Mouse (Mus musculus): ENCODE data around the gene Gm10696. TPM values are rescaled to one million over a fixed set of nuclear protein-coding genes. Genes with fewer than 3 reads are reported as not detected.
"Not testable (repeated sequence)": the region's sequence is repeated elsewhere in the genome, so short reads cannot be mapped to it uniquely, and the experiment has no call there.

Gm10696 gene
- polyA plus RNA-seq (2015; fragmentation: Nextera tagmentation; extraction: Ambion mirVana) = not detected in 2 replicates

- not testable (repeated sequence) for H3K4me2 ChIP-seq; H3K36me3 ChIP-seq; H3K9me3 ChIP-seq; H3K27ac ChIP-seq; ATAC-seq (ENCODE audit: low FRiP score); H3K9ac ChIP-seq; H3K4me1 ChIP-seq (replicated peaks); H3K27me3 ChIP-seq; H3K4me3 ChIP-seq
- 96% methylated on average over 1 of the region's 1 CpGs for WGBS
Measured at GRCm38 (mm10) chr3:94178093-94178492, at the start of gene Gm10696. TSS of gene Gm10696 (minus strand) at chr3:94178193.

GRCm38 (mm10) chr3:94196414-94196813 lies 18.4 kb upstream of the Gm10696 start, which contains the start of gene Gm5286:
TSS of gene Gm5286 (plus strand) at chr3:94196714.
- WGBS = 96% methylated on average over 3 of the region's 4 CpGs
- not testable (repeated sequence) for H3K4me1 ChIP-seq (replicated peaks); H3K4me3 ChIP-seq; H3K9ac ChIP-seq; H3K27me3 ChIP-seq; H3K36me3 ChIP-seq; H3K4me2 ChIP-seq; H3K9me3 ChIP-seq; ATAC-seq (ENCODE audit: low FRiP score); H3K27ac ChIP-seq

GRCm38 (mm10) chr3:94167351-94167750 lies 10.6 kb downstream of the Gm10696 start:
- not testable (repeated sequence) for H3K9ac ChIP-seq; H3K9me3 ChIP-seq; H3K27ac ChIP-seq; H3K36me3 ChIP-seq; H3K4me3 ChIP-seq; H3K27me3 ChIP-seq; H3K4me2 ChIP-seq; H3K4me1 ChIP-seq (replicated peaks); ATAC-seq (ENCODE audit: low FRiP score)

Other genes with a start within 250 kb of the Gm10696 start
- not detected in 2 replicates for gene Gm9117, start 234.7 kb downstream of the Gm10696 start, polyA plus RNA-seq (2015; fragmentation: Nextera tagmentation; extraction: Ambion mirVana)
- gene Tdpoz5, start 216.9 kb downstream of the Gm10696 start, polyA plus RNA-seq (2015; fragmentation: Nextera tagmentation; extraction: Ambion mirVana) = not detected in 2 replicates
- not detected in 2 replicates for gene Gm9125, start 123.3 kb downstream of the Gm10696 start, polyA plus RNA-seq (2015; fragmentation: Nextera tagmentation; extraction: Ambion mirVana)
- not detected in 2 replicates for gene Gm10697, start 105.5 kb downstream of the Gm10696 start, polyA plus RNA-seq (2015; fragmentation: Nextera tagmentation; extraction: Ambion mirVana)
- gene Gm5286, start 18.5 kb upstream of the Gm10696 start, polyA plus RNA-seq (2015; fragmentation: Nextera tagmentation; extraction: Ambion mirVana) = not detected in 2 replicates
- not detected in 2 replicates for gene Gm4778, start 85.8 kb upstream of the Gm10696 start, polyA plus RNA-seq (2015; fragmentation: Nextera tagmentation; extraction: Ambion mirVana)
- gene Them4, start 131.9 kb upstream of the Gm10696 start, polyA plus RNA-seq (2015; fragmentation: Nextera tagmentation; extraction: Ambion mirVana) = 41.0 and 41.5 TPM in 2 replicates
- 0.13 TPM in 1 of 2 replicates, not detected in the other for gene Them5, start 163.9 kb upstream of the Gm10696 start, polyA plus RNA-seq (2015; fragmentation: Nextera tagmentation; extraction: Ambion mirVana)
- 1.7 and 1.8 TPM in 2 replicates for gene C2cd4d, start 184.2 kb upstream of the Gm10696 start, polyA plus RNA-seq (2015; fragmentation: Nextera tagmentation; extraction: Ambion mirVana)
- gene Rorc, start 194.6 kb upstream of the Gm10696 start, polyA plus RNA-seq (2015; fragmentation: Nextera tagmentation; extraction: Ambion mirVana) = 0.42 and 0.50 TPM in 2 replicates
- 0.81 and 0.96 TPM in 2 replicates for gene Lingo4, start 220.3 kb upstream of the Gm10696 start, polyA plus RNA-seq (2015; fragmentation: Nextera tagmentation; extraction: Ambion mirVana)
- gene Tdrkh, start 235.1 kb upstream of the Gm10696 start, polyA plus RNA-seq (2015; fragmentation: Nextera tagmentation; extraction: Ambion mirVana) = 58.8 and 59.7 TPM in 2 replicates